Mouse (Mus musculus) adipocyte (in vitro differentiated cells): ENCODE data around the gene Gm21958.
"Not testable (repeated sequence)": the region's sequence is repeated elsewhere in the genome, so short reads cannot be mapped to it uniquely, and the experiment has no call there.

Experiments used
- DNase-seq: peaks from one replicate; pipeline ENCODE4 v3.0.0-alpha.2; 2016; ENCODE audit warnings: low spot score

Gene Gm21958

GRCm38 (mm10) chr3:54723741-54724500 is 9.8 kb upstream of the Gm21958 start:
- DNase-seq, result peak; percentile 71

GRCm38 (mm10) chr3:54718947-54719346 is 4.8 kb upstream of the Gm21958 start:
- DNase-seq, result no peak

GRCm38 (mm10) chr3:54717348-54717747 is 3.2 kb upstream of the Gm21958 start:
- no peak for DNase-seq

GRCm38 (mm10) chr3:54715461-54715860 is 1.3 kb upstream of the Gm21958 start:
- peak; percentile 64 for DNase-seq

GRCm38 (mm10) chr3:54708972-54709371 is 5.2 kb downstream of the Gm21958 start:
- DNase-seq, result no peak

- DNase-seq, result not testable (repeated sequence)
These were observed 10.0 kb downstream of the Gm21958 start for GRCm38 (mm10) chr3:54704106-54704505.

GRCm38 (mm10) chr3:54699759-54700301 is 14.3 kb downstream of the Gm21958 start:
- no peak for DNase-seq

- DNase-seq, result peak; percentile 64
These were observed 21.1 kb downstream of the Gm21958 start for GRCm38 (mm10) chr3:54693056-54693415.

- DNase-seq, result peak; percentile 96
These were observed 21.7 kb downstream of the Gm21958 start, which contains the start of gene Supt20 for GRCm38 (mm10) chr3:54692202-54693055. Supt20 (plus strand) TSS chr3:54692807.

- peak; percentile 53 for DNase-seq
These were observed 25.1 kb downstream of the Gm21958 start for GRCm38 (mm10) chr3:54689091-54689490.

- DNase-seq, result no peak
These were observed 26.9 kb downstream of the Gm21958 start for GRCm38 (mm10) chr3:54687245-54687644.

GRCm38 (mm10) chr3:54685202-54685601 is 29.0 kb downstream of the Gm21958 start:
- no peak for DNase-seq

GRCm38 (mm10) chr3:54681310-54682204 is 32.6 kb downstream of the Gm21958 start:
- DNase-seq, result no peak

- no peak for DNase-seq
These were observed 37.3 kb downstream of the Gm21958 start for GRCm38 (mm10) chr3:54676818-54677217.

- peak; percentile 86 for DNase-seq
These were observed 41.3 kb downstream of the Gm21958 start for GRCm38 (mm10) chr3:54672557-54673529.

GRCm38 (mm10) chr3:54672111-54672510 is 42.0 kb downstream of the Gm21958 start:
- DNase-seq, result peak; percentile 51

GRCm38 (mm10) chr3:54669559-54669958 is 44.6 kb downstream of the Gm21958 start:
- DNase-seq, result no peak

- DNase-seq, result no peak
These were observed 45.4 kb downstream of the Gm21958 start for GRCm38 (mm10) chr3:54668722-54669121.

- no peak for DNase-seq
These were observed 46.0 kb downstream of the Gm21958 start for GRCm38 (mm10) chr3:54668141-54668540.
